Mouse (Mus musculus) midbrain, embryonic 10.5 days (tissue): ENCODE data around the gene Homez. TPM values are rescaled to one million over a fixed set of nuclear protein-coding genes. Genes with fewer than 3 reads are reported as not detected.

Experiments used
- DNase-seq: peaks from one replicate; pipeline ENCODE4 v3.0.0-alpha.2; 2017; ENCODE audit warnings: low spot score
- H3K27ac ChIP-seq: fragments of 300-500 bp; sonication (generic); replicated peaks from 2 replicates; pipeline ENCODE4 v1.5.1; 2016; ENCODE audit warnings: mild to moderate bottlenecking
- H3K27me3 ChIP-seq: fragments of 300-500 bp; sonication (generic); 2 replicates; pipeline ENCODE4 v1.6.1; 2016; ENCODE audit warnings: low read depth, mild to moderate bottlenecking; ENCODE audit not compliant: poor library complexity, severe bottlenecking
- H3K36me3 ChIP-seq: fragments of 300-500 bp; sonication (generic); 2 replicates; pipeline ENCODE4 v1.6.1; 2016; ENCODE audit warnings: mild to moderate bottlenecking, moderate library complexity
- H3K4me1 ChIP-seq: fragments of 300-500 bp; sonication (generic); 2 replicates; pipeline ENCODE4 v1.6.1; 2016
- H3K4me3 ChIP-seq: fragments of 300-500 bp; sonication (generic); 2 replicates; pipeline ENCODE4 v1.5.1; 2016; ENCODE audit warnings: mild to moderate bottlenecking, moderate library complexity
- H3K9me3 ChIP-seq: fragments of 300-500 bp; sonication (generic); replicated peaks from 2 replicates; pipeline ENCODE4 v1.6.1; 2016; ENCODE audit warnings: mild to moderate bottlenecking
- WGBS: fragments of 180-500 bp; shearing (Covaris S2); methylation state at CpG from one replicate; pipeline ENCODE4 v1.1.7; 2016; 5-methylcytosine and 5-hydroxymethylcytosine counted together
- polyA plus RNA-seq: library from polyadenylated mRNA; unstranded; fragments of >200 nt; fragmentation: Nextera tagmentation; extraction: Ambion mirVana; gene quantifications from 2 replicates; pipeline ENCODE4 v1.2.1, GENCODE M21; 2016

Gene Homez
- polyA plus RNA-seq, 1 experiment from 2014 or later: 25.7 TPM

DNA sequence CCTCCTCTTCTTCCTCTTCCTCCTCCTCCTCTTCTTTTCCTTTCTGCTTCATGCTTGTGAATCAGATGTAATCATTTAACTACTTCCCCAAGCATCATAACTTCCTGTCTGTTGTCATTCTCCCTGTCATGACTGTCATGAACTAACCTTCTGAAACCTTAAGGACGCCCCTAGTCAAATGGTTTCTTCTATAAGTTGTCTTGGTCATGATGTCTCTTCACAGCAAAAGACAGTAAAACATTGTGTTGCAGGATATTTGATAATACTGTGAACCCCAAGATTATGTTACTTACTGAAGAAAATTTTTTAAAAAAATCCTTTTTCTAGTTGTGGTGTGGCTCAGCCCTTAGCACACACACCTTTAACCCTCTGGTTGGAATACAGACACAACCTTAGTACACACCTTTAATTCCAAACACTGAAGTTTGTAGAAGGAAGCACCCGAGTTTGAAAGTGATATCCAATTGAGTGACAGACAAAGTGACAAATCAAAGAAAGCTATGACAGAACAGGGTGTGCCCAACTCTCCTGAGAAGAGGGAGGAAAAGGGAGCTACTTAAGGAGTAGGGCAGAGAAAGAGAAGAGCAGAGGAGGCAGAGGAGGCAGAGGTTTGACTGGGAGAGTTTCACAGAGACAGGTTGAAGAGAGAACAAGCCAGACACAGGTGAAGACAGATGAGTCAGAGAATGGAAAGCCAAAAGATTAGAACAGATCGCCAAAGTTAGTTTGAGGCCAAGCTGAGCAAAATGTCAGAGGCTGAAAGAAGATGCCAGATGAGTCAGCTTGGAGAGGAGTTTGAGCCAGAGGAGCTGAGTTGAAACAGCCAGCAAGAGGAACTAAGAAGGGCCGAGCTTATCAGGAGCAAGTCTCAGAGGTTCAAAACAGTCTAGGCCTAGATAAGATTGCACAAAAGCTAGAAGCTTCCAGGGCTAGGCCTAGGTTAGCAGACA, 61.8 kb downstream of the Homez start:
- H3K27me3 ChIP-seq: no peaks in the 10 kb centered on the region
- H3K27ac ChIP-seq: no peak overlapping the region
- 79% methylated on average over 4 of the region's 4 CpGs for WGBS
- no peaks in the 10 kb centered on the region for H3K4me1 ChIP-seq
- DNase-seq: no peak
- H3K9me3 ChIP-seq: no peaks in the 10 kb centered on the region
- no peaks in the 10 kb centered on the region for H3K36me3 ChIP-seq
- H3K4me3 ChIP-seq: no peak overlapping the region

DNA sequence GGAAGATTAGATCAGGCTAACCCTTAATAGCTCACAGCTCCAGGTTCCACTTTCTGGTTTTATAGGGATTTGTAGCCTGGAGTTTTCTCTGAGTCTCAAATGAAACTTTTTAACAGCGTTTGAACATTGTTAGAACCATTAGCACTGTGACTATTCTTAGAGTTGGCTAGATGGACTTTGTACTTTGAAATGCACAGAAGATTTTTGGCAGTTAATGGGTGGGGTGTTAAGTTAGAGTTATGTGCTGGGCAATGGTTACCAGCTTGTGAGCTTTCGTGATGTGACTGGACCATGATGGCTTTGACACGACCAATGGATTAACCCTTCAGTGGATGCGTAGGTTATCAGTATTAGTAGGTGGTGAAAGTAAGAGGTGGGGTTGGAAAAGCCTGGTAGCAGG, 64.6 kb downstream of the Homez start:
- no peaks in the 10 kb centered on the region for H3K4me1 ChIP-seq
- no peak overlapping the region for H3K27ac ChIP-seq
- H3K36me3 ChIP-seq: no peaks in the 10 kb centered on the region
- 88% methylated on average over 4 of the region's 4 CpGs for WGBS
- H3K27me3 ChIP-seq: no peaks in the 10 kb centered on the region
- H3K9me3 ChIP-seq: no peaks in the 10 kb centered on the region
- DNase-seq: no peak
- no peak overlapping the region for H3K4me3 ChIP-seq

Other genes starting within 250 kb of the Homez start
- 0.06 and 0.12 TPM in 2 replicates for gene Psmb11, start 249.5 kb downstream of the Homez start, polyA plus RNA-seq
- gene Gm17606, start 230.0 kb downstream of the Homez start, polyA plus RNA-seq: not detected in 2 replicates
- 4.1 and 4.6 TPM in 2 replicates for gene Cdh24, start 229.6 kb downstream of the Homez start, polyA plus RNA-seq
- gene 1700123O20Rik, start 184.7 kb downstream of the Homez start, polyA plus RNA-seq: 106 and 111 TPM in 2 replicates
- gene Acin1, start 184.0 kb downstream of the Homez start, polyA plus RNA-seq: 128 and 145 TPM in 2 replicates
- 0.15 TPM in 1 of 2 replicates, not detected in the other for gene Gm29776, start 172.1 kb downstream of the Homez start, polyA plus RNA-seq
- gene Cebpe, start 158.8 kb downstream of the Homez start, polyA plus RNA-seq: 0.09 and 0.11 TPM in 2 replicates
- 1.8 and 2.4 TPM in 2 replicates for gene Slc7a8, start 89.0 kb downstream of the Homez start, polyA plus RNA-seq
- not detected in 2 replicates for gene Rnf212b, start 56.8 kb downstream of the Homez start, polyA plus RNA-seq
- gene Ppp1r3e, start 6.6 kb upstream of the Homez start, polyA plus RNA-seq: 0.31 and 0.81 TPM in 2 replicates
- gene Bcl2l2, start 12.4 kb upstream of the Homez start, polyA plus RNA-seq: 2.7 and 3.4 TPM in 2 replicates
- not detected in 2 replicates for gene Gm20521, start 12.5 kb upstream of the Homez start, polyA plus RNA-seq
- gene Pabpn1, start 21.5 kb upstream of the Homez start, polyA plus RNA-seq: 165 and 175 TPM in 2 replicates
- gene Slc22a17, start 42.2 kb upstream of the Homez start, polyA plus RNA-seq: 42.0 and 52.0 TPM in 2 replicates
- gene Efs, start 55.2 kb upstream of the Homez start, polyA plus RNA-seq: 42.5 and 42.8 TPM in 2 replicates
- not detected in 2 replicates for gene Il25, start 61.7 kb upstream of the Homez start, polyA plus RNA-seq
- 0.17 and 0.31 TPM in 2 replicates for gene Cmtm5, start 65.3 kb upstream of the Homez start, polyA plus RNA-seq
- gene Myh6, start 96.0 kb upstream of the Homez start, polyA plus RNA-seq: 0.40 and 0.68 TPM in 2 replicates
- gene Gm17428, start 106.0 kb upstream of the Homez start, polyA plus RNA-seq: not detected in 2 replicates
- 0.70 and 0.96 TPM in 2 replicates for gene Myh7, start 123.7 kb upstream of the Homez start, polyA plus RNA-seq
- gene Ngdn, start 144.5 kb upstream of the Homez start, polyA plus RNA-seq: 89.3 and 91.6 TPM in 2 replicates
- 7.6 and 12.5 TPM in 2 replicates for gene Zfhx2, start 221.4 kb upstream of the Homez start, polyA plus RNA-seq
- gene Thtpa, start 223.8 kb upstream of the Homez start, polyA plus RNA-seq: 28.1 and 30.8 TPM in 2 replicates
- 12.7 and 15.0 TPM in 2 replicates for gene Ap1g2, start 235.6 kb upstream of the Homez start, polyA plus RNA-seq
- 0.53 and 1.2 TPM in 2 replicates for gene Jph4, start 246.0 kb upstream of the Homez start, polyA plus RNA-seq